Mouse (Mus musculus): Measurements from ENCODE around the gene Fgfr1op2.

Gene Fgfr1op2

DNA sequence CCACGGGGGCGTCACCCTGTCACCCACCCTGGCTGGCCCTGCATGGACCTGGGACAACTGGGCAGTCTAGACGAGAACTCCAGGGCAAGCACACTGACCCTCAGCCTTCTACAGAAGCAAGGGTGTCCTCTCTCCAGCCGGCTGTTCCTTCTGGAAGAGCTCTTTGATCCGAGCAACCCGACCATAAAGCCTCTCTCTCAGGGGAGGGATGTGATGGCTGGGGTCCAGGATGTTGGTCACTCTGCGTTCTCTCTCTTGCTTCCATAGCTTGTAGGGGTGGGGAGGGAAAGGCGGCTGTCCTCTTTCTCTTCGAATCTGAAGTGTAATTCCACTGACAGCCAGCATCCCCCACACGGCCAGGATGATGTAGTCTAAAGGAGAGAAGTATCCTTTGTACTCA lies 26.6 kb downstream of the Fgfr1op2 start:
- no peak for DNase-seq (ENCODE audit: low spot score)

GRCm38 (mm10) chr6:146611385-146611784 lies 34.4 kb downstream of the Fgfr1op2 start:
- no peak for DNase-seq (ENCODE audit: low spot score)

GRCm38 (mm10) chr6:146611897-146612296 lies 34.9 kb downstream of the Fgfr1op2 start:
- DNase-seq (ENCODE audit: low spot score) = no peak

DNA sequence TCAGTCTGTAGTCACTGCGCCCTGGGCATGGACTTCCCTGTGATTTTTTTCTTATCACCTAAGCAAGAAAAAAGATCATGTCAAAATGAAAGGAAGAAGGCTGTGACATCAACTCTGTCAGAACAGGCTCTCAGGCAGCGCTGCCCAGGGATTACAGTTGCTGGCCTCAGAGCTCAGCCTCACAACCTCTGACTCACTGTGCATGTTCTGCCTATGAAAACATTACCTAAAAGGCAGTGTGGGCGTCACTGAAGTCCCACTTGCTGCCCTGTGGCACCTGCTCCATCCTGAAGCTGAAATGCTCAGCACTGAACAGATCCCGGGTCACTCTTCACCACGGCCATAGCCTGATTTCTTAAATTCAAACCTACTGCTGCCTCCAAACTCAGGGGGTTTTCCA lies 35.7 kb downstream of the Fgfr1op2 start:
- no peak for DNase-seq (ENCODE audit: low spot score)

DNA sequence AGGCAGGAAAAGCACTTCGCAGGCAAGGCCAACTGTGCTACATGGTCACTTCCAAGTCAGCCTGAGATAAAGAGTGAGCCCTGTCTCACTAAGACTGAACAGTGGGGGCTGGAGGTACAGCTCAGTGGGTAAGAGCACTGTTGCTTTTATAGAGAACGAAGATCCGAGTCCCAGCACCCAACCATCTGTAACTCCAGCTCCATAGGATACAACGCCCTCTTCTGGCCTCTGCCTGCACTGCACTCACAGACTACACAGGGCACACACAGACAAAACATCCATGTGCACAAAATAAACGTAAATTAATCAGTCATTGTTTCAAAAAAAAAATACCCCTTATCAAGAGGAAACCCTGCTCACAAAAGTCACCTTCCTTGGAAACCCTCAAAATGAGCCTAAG lies 36.9 kb downstream of the Fgfr1op2 start:
- no peak for DNase-seq (ENCODE audit: low spot score)

DNA sequence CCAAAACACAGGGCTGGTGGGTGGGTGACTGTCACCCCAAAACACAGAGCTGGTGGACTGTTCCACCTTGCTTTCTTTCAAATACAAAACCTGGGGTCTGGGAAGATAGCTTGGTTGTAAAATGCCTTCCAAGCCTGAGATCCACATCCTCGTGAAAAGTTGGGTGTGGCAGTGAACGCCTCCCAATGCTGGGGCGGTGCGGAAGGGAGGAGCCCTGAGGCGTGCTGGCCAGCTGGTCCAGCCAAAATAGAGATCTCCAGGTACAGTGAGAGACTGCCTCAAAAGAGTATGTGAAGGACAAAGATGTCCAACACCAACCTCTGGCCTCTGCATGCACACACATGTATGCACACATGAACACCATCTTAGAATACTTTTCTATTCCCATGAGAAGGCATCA lies 37.5 kb downstream of the Fgfr1op2 start:
- DNase-seq (ENCODE audit: low spot score) = no peak

DNA sequence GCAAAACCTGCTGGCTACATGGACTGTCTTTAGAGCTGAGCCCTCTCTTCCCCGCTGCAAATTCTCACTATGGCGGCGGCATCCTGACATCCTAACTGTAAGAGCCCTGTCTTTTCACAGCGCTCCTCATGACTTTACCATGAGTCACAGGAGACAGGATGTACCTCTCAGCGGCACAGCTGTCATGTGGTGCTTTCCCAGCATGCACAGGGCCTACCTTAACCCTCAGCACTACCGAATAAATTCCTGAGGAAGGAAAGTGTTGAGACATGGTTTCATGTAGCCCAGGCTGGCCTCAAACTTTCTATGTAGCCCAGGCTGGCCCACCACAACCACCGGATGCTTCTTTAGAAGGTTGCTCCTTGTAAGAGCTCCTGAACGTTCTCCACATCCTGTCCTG lies 38.9 kb downstream of the Fgfr1op2 start:
- no peak for DNase-seq (ENCODE audit: low spot score)

DNA sequence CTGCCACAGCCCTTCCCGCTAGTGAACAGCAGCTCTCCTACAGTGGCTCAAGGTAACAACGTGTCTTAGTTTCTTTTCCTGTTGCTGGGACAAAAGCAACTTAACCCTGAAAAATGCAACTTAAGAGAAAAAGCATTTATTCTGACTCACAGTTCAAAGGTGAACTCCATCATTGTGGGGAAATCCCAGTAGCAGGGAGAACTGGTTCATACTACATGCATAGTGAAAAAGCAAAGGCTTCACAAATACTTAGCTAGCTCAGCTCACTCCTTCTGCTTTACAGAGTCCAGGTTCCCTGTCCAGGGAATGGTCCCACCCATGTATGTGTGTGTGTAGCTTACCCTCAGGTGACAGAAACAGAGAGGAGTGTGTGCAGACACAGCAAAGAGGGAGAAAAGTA lies 39.7 kb downstream of the Fgfr1op2 start:
- DNase-seq (ENCODE audit: low spot score) = no peak

DNA sequence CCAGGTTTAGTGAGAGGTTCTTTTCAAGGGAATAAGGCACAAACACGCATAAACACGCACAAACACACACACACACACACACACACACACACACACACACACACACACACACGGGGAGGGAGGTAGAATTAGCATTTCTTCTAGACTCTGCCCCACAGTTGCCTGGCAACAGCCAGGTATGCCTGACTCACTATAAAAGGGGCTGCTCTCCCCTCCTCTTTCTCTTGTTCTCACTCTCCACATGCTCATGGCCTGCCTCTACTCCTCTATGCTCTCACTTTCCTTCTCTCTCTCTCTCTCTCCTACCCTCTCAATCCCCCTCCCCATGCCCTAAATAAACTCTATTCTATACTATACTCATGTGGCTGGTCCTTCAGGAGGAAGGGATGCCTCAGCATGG lies 51.1 kb downstream of the Fgfr1op2 start:
- no peak for DNase-seq (ENCODE audit: low spot score)

GRCm38 (mm10) chr6:146629781-146630756 lies 53.1 kb downstream of the Fgfr1op2 start:
- DNase-seq (ENCODE audit: low spot score) = no peak

GRCm38 (mm10) chr6:146630961-146631360 lies 54.0 kb downstream of the Fgfr1op2 start:
- no peak for DNase-seq (ENCODE audit: low spot score)

DNA sequence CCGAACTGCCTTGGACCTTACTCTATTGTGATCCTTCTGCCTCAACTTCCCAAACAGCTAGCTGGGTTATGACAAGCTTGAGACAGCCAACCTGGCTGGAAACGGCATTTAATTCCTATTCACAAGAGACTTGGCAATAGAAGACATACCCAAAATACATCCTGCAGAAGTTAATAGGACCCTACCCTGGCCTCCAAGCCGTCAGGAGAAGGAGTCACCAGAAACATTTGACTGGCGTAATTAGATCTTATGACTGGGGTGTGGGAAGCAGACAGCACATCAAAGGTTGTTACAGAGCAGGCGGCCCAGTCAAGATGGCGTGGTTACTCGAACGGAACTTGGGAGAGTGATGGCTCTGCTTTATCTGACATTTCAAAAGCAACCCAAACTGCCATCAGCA lies 54.8 kb downstream of the Fgfr1op2 start:
- no peak for DNase-seq (ENCODE audit: low spot score)

- no peak for DNase-seq (ENCODE audit: low spot score)
Observed at GRCm38 (mm10) chr6:146632403-146632802, 55.4 kb downstream of the Fgfr1op2 start.

DNA sequence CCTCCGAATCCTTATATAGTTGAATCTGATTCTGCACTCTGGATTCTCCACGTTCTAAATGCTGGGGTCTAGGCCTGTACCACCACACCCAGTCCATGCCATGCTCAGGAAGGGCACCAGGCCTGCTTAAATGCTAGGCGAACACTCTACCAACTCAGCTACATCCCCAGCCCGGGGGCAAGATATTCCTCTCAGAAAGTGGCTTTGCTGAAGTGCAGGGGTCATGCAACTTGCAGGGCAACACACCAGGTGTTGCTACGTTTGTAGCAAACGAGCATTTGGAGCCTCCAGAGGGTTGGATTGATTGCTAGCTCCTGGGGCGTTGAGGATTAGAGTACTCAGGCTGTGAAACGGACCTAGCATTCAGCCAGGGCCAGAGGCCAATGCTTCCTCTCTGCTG lies 56.1 kb downstream of the Fgfr1op2 start:
- DNase-seq (ENCODE audit: low spot score) = no peak

GRCm38 (mm10) chr6:146633629-146634014 lies 56.6 kb downstream of the Fgfr1op2 start:
- peak; percentile 18 for DNase-seq (ENCODE audit: low spot score)

DNA sequence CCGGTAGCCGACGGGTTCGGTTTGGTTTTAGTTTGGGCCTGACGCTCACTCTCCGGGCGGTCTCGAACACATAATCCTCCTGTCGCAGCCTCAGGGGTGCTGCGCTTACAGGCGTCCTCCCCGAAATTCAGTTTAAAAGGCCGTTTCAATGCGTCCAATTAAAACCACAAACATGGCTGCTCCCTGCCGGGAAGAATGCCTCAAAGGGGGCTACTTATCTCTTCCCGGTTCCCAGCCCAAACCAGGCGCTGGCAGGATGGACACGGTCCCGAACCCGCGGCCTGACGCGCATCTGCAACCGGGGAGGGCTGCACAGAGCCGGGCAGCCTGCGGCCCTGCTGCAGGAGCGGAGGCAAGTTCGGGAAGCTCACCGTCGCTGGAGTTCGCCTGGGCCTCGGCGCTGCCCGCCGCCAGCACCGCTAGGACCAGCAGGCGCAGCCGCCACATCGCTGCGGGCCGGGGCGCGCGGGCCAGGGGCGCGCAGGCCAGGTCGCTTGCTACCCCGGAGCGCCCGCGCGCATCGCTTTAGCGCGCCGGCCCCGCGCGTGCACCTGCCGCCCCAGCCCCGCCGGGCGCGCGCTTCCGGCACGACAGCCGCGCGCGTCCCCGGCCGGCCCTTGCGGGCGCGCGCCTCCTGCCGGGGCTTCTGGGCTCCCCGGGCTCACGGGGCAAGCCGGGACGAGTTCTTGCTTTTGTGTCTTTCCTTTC lies 57.2 kb downstream of the Fgfr1op2 start:
- DNase-seq (ENCODE audit: low spot score) = peak; percentile 72

DNA sequence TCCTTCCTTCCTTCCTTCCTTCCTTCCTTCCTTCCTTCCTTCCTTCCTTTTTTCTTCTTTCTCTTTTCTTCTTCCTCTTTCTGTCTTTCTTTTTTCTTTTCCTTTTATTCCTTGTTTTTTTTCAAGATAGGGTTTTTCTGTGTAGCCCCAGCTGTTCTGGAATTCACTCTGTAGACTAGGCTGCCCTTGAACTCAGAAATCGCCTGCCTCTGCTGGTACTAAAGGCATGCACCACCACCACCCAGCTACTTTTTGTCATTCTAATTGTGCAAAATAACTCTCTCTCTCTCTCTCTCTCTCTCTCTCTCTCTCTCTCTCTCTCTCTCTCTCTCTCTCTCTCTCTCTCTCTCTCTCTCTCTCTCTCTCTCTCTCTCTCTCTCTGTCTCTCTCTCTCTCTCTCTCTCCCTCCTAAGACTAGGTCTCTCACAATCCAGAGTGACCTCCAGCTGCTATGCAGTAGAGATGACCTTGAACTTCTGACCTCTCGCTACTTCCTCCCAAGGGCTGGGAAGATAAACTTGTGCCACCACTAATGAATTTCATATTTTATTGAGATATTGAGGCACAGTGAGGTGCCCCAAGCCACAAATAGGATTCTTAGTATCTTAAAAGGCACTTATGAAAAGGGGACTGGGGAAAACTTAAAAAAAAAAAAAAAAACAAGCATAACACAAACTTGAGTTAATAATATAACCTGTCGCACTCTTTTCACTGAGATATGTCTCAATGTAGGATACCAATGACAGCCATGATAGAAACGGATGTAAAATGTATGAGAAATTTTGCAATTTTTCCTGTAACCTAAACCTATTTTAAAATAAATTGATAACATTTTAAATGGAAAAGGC lies 58.0 kb downstream of the Fgfr1op2 start:
- DNase-seq (ENCODE audit: low spot score) = no peak

GRCm38 (mm10) chr6:146636482-146636881 lies 59.5 kb downstream of the Fgfr1op2 start:
- no peak for DNase-seq (ENCODE audit: low spot score)

DNA sequence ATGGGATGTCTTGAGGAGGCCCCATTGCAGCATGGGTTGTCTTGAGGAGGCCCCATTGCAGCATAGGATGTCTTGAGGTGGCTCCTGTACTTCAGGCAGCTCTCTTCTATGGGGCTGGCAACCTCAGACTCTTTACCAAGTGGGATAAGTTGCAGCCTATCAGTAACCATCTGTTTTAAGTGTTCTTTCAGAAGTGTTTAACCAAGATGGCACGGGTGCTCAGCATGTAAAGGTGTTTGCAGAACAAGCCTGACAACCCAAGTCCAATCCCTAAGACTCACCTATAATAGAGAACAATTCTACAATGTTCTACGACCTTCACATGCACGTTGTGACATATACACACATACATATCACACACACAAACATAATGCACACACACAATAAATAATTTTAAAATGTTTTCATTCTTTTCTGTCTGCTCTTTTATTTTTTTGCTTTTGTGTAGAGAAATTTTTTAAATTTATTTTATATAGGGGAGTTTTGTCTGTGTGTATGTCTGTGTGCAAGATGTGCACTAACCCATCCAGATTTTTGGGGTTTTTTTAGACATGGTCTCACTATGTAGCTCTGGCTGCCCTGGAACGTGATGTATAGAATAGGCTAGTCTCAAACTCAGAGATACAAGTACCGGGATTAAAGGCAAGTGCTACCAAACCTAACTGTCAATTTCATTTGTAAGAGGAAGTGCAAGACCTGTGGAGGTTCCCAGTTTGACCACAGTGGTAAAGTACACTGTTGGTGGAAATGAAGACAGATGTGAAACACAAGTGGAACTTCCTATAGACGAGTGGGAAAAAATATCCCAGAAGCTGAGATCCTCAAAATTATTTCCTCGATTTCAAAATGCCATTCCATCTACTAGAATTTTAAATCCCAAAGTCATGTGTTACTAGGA lies 63.3 kb downstream of the Fgfr1op2 start:
- DNase-seq (ENCODE audit: low spot score) = no peak

- no peak for DNase-seq (ENCODE audit: low spot score)
Observed at GRCm38 (mm10) chr6:146640991-146641390, 64.0 kb downstream of the Fgfr1op2 start.

GRCm38 (mm10) chr6:146641621-146642210 lies 64.7 kb downstream of the Fgfr1op2 start:
- DNase-seq (ENCODE audit: low spot score) = no peak
